Mouse (Mus musculus) liver, embryonic 14.5 days (tissue): ENCODE measurements around the gene Otor.

ENCODE experiments used
- CTCF ChIP-seq: IDR thresholded peaks from 2 replicates; pipeline ENCODE4 v1.5.1; 2016; ENCODE audit warnings: antibody characterized with exemption, low read depth, control low read depth
- EP300 ChIP-seq: IDR thresholded peaks from 2 replicates; pipeline ENCODE4 v1.6.1; 2016; ENCODE audit warnings: antibody characterized with exemption, low read depth

- TF ChIP-seq CTCF (no peak), EP300 (no peak)
These were observed 39.2 kb downstream of the Otor start for GRCm38 (mm10) chr2:143117453-143117852.
